Mouse (Mus musculus): Measurements from ENCODE around the gene Cstad. TPM values are rescaled to one million over a fixed set of nuclear protein-coding genes. Genes with fewer than 3 reads are reported as not detected.

Cstad gene
- polyA plus RNA-seq, 1 experiment from 2014 or later, result 0.51 TPM

DNA sequence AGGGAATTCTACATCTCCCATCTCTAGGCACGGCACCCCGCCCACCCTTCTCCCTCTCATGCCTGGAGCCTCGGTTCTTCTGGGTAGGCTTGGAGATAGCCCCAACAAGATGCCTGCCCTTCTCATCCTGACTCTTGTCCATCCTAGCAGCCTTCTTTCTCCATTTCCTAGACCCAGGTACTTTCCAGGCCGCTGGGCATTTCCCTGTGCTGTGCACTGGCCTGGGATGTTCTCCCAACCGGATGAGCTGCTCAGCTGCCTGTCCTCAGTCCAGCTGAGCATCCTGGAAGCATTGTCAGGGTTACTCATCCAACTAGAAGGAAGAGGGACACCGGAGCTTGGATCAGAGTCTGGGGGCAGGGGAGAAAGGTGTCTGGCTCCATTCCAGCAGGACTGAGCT, 21.6 kb downstream of the Cstad start:
- no peak for ATAC-seq (ENCODE audit: low FRiP score, low read depth)
- H3K27me3 ChIP-seq, result no peaks in the 10 kb centered on the region
- H3K4me1 ChIP-seq (replicated peaks), result peaks cover 22% of the 10 kb centered on the region
- H3K36me3 ChIP-seq, result no peaks in the 10 kb centered on the region
- WGBS, result 73% methylated on average over 6 of the region's 6 CpGs
- no peak overlapping the region for H3K27ac ChIP-seq (replicated peaks)
- no peak overlapping the region for H3K4me3 ChIP-seq
- H3K9me3 ChIP-seq, result no peaks in the 10 kb centered on the region
- H3K4me2 ChIP-seq, result no peak overlapping the region
- H3K9ac ChIP-seq, result no peak overlapping the region

DNA sequence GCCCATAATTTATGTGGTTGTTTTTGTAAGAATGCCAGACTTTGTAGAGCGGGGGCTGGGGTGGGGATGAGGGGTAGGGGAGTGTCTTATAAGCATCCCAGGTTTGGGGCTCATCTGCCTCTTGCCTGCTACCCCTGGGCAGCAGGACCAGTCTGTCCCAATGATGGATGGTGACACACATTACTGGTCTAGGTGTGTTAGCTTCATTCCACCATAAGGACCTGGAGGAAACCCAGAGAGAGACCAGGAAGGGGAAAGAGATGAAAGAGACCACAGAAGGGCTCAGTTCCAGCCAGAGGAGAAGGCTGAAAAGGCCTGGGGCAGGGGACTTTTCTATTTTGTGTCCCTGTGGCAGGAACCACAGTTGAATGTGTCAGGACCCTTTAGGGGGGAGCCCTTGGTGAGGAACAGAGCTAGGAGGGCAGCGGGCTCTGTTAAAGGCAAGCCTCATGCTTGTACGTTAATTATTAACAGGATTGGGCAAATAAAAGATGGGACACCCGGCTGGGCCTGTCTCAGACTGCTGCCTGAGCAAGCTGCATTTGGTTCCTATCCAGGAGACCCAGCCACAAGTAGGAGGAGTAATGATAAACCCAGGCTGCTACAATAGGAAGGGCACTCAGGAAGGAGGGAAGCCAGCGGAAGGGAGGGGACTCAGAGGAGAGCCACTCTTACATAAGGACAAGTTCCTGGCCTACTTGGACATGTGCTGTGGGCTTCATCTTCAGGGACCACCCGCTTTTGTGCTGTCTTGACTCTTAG, 23.8 kb downstream of the Cstad start:
- Histone ChIP-seq H3K27ac (replicated peaks) (no peak overlapping the region), H3K27me3 (no peaks in the 10 kb centered on the region), H3K4me3 (no peak overlapping the region), H3K9me3 (no peaks in the 10 kb centered on the region), H3K9ac (no peak overlapping the region), H3K4me1 (replicated peaks) (peaks cover 18% of the 10 kb centered on the region), H3K4me2 (no peak overlapping the region), H3K36me3 (no peaks in the 10 kb centered on the region)
- ATAC-seq (ENCODE audit: low FRiP score, low read depth), result no peak
- 60% methylated on average over 6 of the region's 6 CpGs for WGBS

GRCm38 (mm10) chr2:30623873-30624272, 29.0 kb downstream of the Cstad start:
- Histone ChIP-seq H3K27ac (replicated peaks) (no peak overlapping the region), H3K9me3 (no peaks in the 10 kb centered on the region), H3K9ac (no peak overlapping the region), H3K36me3 (no peaks in the 10 kb centered on the region), H3K4me3 (no peak overlapping the region), H3K4me1 (replicated peaks) (peaks cover 14% of the 10 kb centered on the region), H3K4me2 (no peak overlapping the region), H3K27me3 (no peaks in the 10 kb centered on the region)
- WGBS, result 77% methylated on average over 10 of the region's 10 CpGs
- no peak for ATAC-seq (ENCODE audit: low FRiP score, low read depth)

- Histone ChIP-seq H3K36me3 (no peaks in the 10 kb centered on the region), H3K27me3 (no peaks in the 10 kb centered on the region), H3K27ac (replicated peaks) (no peak overlapping the region), H3K4me1 (replicated peaks) (peaks cover 26% of the 10 kb centered on the region), H3K9ac (no peak overlapping the region), H3K4me3 (no peak overlapping the region), H3K9me3 (no peaks in the 10 kb centered on the region), H3K4me2 (no peak overlapping the region)
- WGBS, result 77% methylated on average over 6 of the region's 6 CpGs
- no peak for ATAC-seq (ENCODE audit: low FRiP score, low read depth)
Measured at GRCm38 (mm10) chr2:30625296-30625826, 30.5 kb downstream of the Cstad start.

- Histone ChIP-seq H3K4me1 (replicated peaks) (peaks cover 26% of the 10 kb centered on the region), H3K9ac (no peak overlapping the region), H3K4me2 (no peak overlapping the region), H3K4me3 (no peak overlapping the region), H3K36me3 (no peaks in the 10 kb centered on the region), H3K27me3 (no peaks in the 10 kb centered on the region), H3K9me3 (no peaks in the 10 kb centered on the region), H3K27ac (replicated peaks) (no peak overlapping the region)
- ATAC-seq (ENCODE audit: low FRiP score, low read depth), result no peak
- WGBS, result 71% methylated on average over 17 of the region's 17 CpGs
Measured at GRCm38 (mm10) chr2:30626058-30626675, 31.3 kb downstream of the Cstad start.

- Histone ChIP-seq H3K27me3 (no peaks in the 10 kb centered on the region), H3K27ac (replicated peaks) (no peak overlapping the region), H3K9ac (no peak overlapping the region), H3K4me1 (replicated peaks) (peaks cover 26% of the 10 kb centered on the region), H3K4me2 (no peak overlapping the region), H3K36me3 (no peaks in the 10 kb centered on the region), H3K4me3 (no peak overlapping the region), H3K9me3 (no peaks in the 10 kb centered on the region)
- ATAC-seq (ENCODE audit: low FRiP score, low read depth), result no peak
- WGBS, result 92% methylated on average over 3 of the region's 3 CpGs
Measured at GRCm38 (mm10) chr2:30627338-30627737, 32.5 kb downstream of the Cstad start.

GRCm38 (mm10) chr2:30628374-30628773, 33.5 kb downstream of the Cstad start:
- Histone ChIP-seq H3K9me3 (no peaks in the 10 kb centered on the region), H3K27ac (replicated peaks) (peak overlapping the region; percentile 89), H3K4me2 (no peak overlapping the region), H3K36me3 (no peaks in the 10 kb centered on the region), H3K4me1 (replicated peaks) (peaks cover 26% of the 10 kb centered on the region), H3K9ac (no peak overlapping the region), H3K4me3 (no peak overlapping the region), H3K27me3 (no peaks in the 10 kb centered on the region)
- ATAC-seq (ENCODE audit: low FRiP score, low read depth), result no peak
- 92% methylated on average over 17 of the region's 17 CpGs for WGBS

GRCm38 (mm10) chr2:30629038-30629761, 34.4 kb downstream of the Cstad start:
- no peaks in the 10 kb centered on the region for H3K27me3 ChIP-seq
- peak overlapping the region; percentile 89 for H3K27ac ChIP-seq (replicated peaks)
- WGBS, result 38% methylated on average over 14 of the region's 14 CpGs
- no peaks in the 10 kb centered on the region for H3K9me3 ChIP-seq
- no peak overlapping the region for H3K4me3 ChIP-seq
- no peaks in the 10 kb centered on the region for H3K36me3 ChIP-seq
- no peak overlapping the region for H3K9ac ChIP-seq
- ATAC-seq (ENCODE audit: low FRiP score, low read depth), result peak; percentile 57
- no peak overlapping the region for H3K4me2 ChIP-seq
- peaks cover 26% of the 10 kb centered on the region for H3K4me1 ChIP-seq (replicated peaks)

GRCm38 (mm10) chr2:30629860-30630259, 35.0 kb downstream of the Cstad start:
- H3K4me3 ChIP-seq, result no peak overlapping the region
- WGBS, result 69% methylated on average over 4 of the region's 4 CpGs
- peaks cover 26% of the 10 kb centered on the region for H3K4me1 ChIP-seq (replicated peaks)
- no peak overlapping the region for H3K4me2 ChIP-seq
- H3K36me3 ChIP-seq, result no peaks in the 10 kb centered on the region
- H3K27me3 ChIP-seq, result no peaks in the 10 kb centered on the region
- H3K9ac ChIP-seq, result no peak overlapping the region
- peak overlapping the region; percentile 89 for H3K27ac ChIP-seq (replicated peaks)
- no peaks in the 10 kb centered on the region for H3K9me3 ChIP-seq
- ATAC-seq (ENCODE audit: low FRiP score, low read depth), result peak; percentile 39; the same call in 1 of the 2 replicates

DNA sequence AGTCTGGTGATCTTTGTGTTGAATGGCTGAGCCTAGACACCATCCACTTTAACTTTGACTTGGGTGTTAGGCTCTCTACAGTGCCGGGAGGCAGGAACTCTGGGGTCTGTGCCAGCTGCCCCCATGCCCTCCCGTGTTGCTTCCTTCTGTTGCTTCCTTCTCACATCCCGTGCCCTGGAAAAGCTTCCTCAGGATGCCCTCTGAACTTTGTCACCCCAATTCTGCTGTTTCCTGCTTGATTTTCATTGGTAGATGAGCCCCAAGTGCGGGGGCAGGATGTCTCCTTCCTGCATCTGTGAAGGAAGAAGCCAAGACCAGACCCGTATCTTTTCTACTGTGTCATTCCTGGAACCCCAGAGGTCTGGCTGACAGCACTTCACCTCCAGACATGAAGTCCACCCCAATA, 41.4 kb downstream of the Cstad start:
- no peak overlapping the region for H3K9ac ChIP-seq
- H3K27ac ChIP-seq (replicated peaks), result 0 out of 2 replicates have a peak overlapping the region, but pooled peaks have one; percentile 53
- no peak overlapping the region for H3K4me3 ChIP-seq
- H3K4me1 ChIP-seq (replicated peaks), result peaks cover 17% of the 10 kb centered on the region
- no peaks in the 10 kb centered on the region for H3K36me3 ChIP-seq
- H3K4me2 ChIP-seq, result no peak overlapping the region
- no peaks in the 10 kb centered on the region for H3K27me3 ChIP-seq
- no peaks in the 10 kb centered on the region for H3K9me3 ChIP-seq
- 79% methylated on average over 5 of the region's 5 CpGs for WGBS
- ATAC-seq (ENCODE audit: low FRiP score, low read depth), result no peak

DNA sequence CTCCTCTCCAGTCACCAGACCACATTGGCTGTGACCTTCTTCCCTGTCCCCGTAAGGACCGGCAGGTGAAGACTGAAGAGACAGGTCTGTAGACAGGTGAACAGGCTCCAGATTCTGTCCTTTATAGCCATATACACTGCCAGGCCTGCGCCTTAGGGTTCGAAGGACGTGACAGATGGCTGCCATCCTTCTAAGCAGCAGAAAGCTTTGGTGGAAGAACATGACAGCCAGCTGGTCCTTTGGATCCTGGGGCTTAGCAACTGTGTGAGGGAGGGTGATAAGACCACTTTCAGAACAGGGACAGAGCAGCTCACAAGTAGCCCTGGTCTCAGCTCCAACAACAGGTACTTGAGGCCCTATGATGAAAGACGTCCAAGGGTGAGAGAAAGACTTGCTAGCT, 43.2 kb downstream of the Cstad start:
- no peak overlapping the region for H3K4me3 ChIP-seq

GRCm38 (mm10) chr2:30640021-30640481, 45.2 kb downstream of the Cstad start:
- H3K27ac ChIP-seq (replicated peaks), result peak overlapping the region; percentile 70
- no peaks in the 10 kb centered on the region for H3K27me3 ChIP-seq
- no peak; the same call in 1 of the 2 replicates for ATAC-seq (ENCODE audit: low FRiP score, low read depth)
- H3K9me3 ChIP-seq, result no peaks in the 10 kb centered on the region
- H3K36me3 ChIP-seq, result no peaks in the 10 kb centered on the region
- H3K4me1 ChIP-seq (replicated peaks), result peaks cover 24% of the 10 kb centered on the region
- no peak overlapping the region for H3K9ac ChIP-seq
- H3K4me3 ChIP-seq, result no peak overlapping the region
- WGBS, result 4% methylated on average over 11 of the region's 11 CpGs
- H3K4me2 ChIP-seq, result no peak overlapping the region

More for the DNA sequence above, 43.2 kb downstream of the Cstad start:
- H3K4me1 ChIP-seq (replicated peaks), result peaks cover 21% of the 10 kb centered on the region
- no peaks in the 10 kb centered on the region for H3K36me3 ChIP-seq
- WGBS, result 85% methylated on average over 6 of the region's 6 CpGs
- no peaks in the 10 kb centered on the region for H3K9me3 ChIP-seq
- H3K27ac ChIP-seq (replicated peaks), result peak overlapping the region; percentile 45
- H3K9ac ChIP-seq, result no peak overlapping the region
- no peak overlapping the region for H3K4me2 ChIP-seq
- ATAC-seq (ENCODE audit: low FRiP score, low read depth), result no peak
- no peaks in the 10 kb centered on the region for H3K27me3 ChIP-seq

All from hindbrain, embryonic 15.5 days (tissue).